Mouse (Mus musculus): ENCODE results near the gene Arhgef3.
"Not testable (repeated sequence)": the region's sequence is repeated elsewhere in the genome, so short reads cannot be mapped to it uniquely, and the experiment has no call there.

Gene Arhgef3

GRCm38 (mm10) chr14:27233056-27233455 lies 118.4 kb downstream of the Arhgef3 start:
- no peak for DNase-seq

DNA sequence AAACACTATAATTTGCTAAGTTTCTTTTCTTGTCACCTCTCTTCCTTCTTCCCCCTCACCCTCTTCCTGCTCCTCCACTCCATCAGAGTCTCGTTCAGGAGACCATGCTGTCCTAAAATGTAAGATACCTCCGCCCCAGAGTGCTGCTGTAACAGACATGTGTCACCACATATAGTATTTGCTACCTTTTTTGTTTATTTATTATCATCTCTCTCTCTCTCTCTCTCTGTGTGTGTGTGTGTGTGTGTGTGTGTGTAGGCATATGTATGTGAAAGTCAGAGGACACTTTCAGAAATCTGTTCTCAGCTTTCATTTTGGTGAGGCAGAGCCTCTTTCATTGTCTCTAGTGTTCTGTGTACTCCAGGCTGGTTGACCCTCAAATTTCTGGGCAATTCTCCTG lies 119.0 kb downstream of the Arhgef3 start:
- DNase-seq, result no peak

GRCm38 (mm10) chr14:27234270-27234840 lies 119.7 kb downstream of the Arhgef3 start:
- no peak for DNase-seq

DNA sequence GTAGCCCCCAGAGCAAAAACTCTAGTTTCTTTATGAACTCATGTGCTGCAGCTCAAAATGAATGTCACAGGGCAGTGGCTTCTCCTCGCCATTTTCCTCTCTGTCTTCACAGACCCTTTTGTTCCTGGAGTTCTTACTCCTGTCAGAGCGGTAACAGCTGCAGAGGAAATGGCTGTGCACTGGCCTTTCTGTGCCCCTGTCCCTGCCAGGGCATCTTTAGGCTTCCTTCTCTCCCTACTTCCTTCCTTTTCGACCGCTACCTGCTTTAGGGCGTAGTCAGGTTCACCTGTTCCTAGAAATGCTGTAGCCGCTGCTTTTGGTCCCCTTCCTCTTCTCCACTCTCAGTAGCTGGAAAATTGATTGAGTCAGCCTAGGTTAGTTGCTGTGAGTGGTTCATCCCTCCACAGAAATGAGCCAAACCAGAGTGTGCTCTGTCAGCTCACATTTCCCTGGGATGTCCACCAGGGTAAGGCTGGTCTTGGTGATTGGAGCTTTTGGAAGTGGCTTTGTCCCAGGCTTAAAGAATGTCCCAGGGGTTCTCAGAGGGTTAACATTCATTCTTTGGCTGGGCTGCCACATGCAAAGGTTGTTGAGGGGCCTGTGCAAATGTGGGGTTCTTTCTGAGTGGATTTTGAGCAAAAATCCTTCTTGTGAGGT lies 121.3 kb downstream of the Arhgef3 start:
- DNase-seq, result no peak

- DNase-seq, result peak; percentile 46 to 69
Measured at GRCm38 (mm10) chr14:27237522-27238187, 123.0 kb downstream of the Arhgef3 start.

DNA sequence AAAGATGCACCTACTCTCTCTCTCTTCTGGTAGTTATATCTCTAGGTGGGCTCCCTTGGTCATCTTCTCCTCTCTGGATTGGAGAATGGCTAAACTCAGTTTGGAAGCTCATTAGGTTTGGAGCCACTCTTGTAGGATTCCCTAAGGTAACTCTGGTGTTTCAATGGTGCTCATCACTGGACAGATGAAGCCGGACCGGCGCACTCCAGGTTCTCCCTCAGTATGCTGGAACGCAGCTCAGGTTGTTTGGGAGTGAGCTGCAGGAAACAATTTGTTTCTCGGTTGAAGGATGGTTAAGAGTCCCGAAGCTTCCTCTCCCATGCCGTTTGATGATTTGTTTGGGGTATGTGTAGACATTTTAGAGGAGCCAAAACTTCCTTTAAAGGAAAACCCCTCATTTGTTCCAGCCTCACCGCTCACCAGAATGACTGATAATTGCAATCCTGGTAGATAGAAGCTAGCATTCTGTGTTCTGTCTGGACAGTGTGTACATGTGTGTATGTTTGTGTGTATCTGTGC lies 124.0 kb downstream of the Arhgef3 start:
- DNase-seq, result no peak

- DNase-seq, result no peak
Measured at GRCm38 (mm10) chr14:27239551-27240091, 124.9 kb downstream of the Arhgef3 start.

DNA sequence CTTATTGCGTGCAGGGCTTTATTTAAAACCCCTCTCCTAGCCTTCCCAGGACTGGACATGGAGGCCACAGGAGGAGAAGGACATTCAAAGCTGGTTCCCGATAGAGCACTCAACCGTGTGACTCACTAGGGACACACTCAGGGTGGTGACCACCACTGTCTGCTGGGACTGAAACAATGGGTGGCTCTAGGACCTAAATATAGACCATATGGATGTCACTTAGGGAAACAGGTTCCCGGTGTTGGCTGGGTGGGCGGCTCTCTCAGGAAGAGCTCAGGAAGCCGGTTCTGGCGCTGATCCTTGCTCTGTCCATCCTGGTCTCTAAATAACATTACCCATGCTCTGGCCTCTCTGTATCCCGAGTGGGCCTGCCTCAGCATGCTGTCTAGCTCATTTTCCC lies 127.6 kb downstream of the Arhgef3 start:
- DNase-seq, result no peak

- DNase-seq, result no peak
Measured at GRCm38 (mm10) chr14:27242769-27243168, 128.1 kb downstream of the Arhgef3 start.

GRCm38 (mm10) chr14:27243585-27243984 lies 128.9 kb downstream of the Arhgef3 start:
- peak in 1 of 2 experiments; percentile 52 for DNase-seq

GRCm38 (mm10) chr14:27244898-27245297 lies 130.2 kb downstream of the Arhgef3 start:
- no peak for DNase-seq

- DNase-seq, result peak; percentile 53 to 63
Measured at GRCm38 (mm10) chr14:27246424-27246823, 131.7 kb downstream of the Arhgef3 start.

DNA sequence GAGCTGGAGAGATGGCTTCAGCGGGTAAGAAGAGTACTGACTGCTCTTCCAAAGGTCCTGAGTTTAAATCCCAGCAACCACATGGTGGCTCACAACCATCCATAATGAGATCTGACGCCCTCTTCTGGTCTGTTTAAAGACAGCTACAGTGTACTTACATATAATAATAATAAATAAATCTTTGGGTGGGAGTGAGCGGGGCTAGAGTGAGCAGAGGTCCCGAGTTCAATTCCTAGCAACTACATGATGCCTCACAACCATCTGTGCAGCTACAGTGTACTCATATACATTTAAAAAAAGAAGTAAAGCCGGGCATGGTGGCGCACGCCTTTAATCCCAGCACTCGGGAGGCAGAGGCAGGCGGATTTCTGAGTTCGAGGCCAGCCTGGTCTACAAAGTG lies 132.2 kb downstream of the Arhgef3 start:
- DNase-seq, result not testable (repeated sequence)

DNA sequence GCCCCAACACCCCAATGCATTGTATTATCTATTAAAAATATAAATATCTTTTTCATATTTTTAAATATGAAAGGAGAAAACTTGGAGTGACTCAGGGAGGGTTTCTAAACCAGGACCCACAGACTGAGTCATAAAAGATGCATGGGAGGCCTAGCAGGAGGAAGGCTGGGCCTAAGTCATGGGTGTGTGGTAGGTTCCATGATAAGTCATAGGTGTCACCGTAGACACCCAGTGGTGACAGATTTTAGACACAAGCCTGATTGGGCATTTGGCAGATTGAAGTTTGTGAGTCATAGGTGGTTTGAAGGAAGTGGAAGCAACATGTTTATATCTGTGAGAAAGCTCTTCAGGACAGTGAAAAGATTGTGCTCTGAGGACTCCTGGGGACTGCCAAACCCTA lies 134.4 kb downstream of the Arhgef3 start:
- DNase-seq, result no peak

- no peak for DNase-seq
Measured at GRCm38 (mm10) chr14:27250281-27250789, 135.6 kb downstream of the Arhgef3 start.

DNA sequence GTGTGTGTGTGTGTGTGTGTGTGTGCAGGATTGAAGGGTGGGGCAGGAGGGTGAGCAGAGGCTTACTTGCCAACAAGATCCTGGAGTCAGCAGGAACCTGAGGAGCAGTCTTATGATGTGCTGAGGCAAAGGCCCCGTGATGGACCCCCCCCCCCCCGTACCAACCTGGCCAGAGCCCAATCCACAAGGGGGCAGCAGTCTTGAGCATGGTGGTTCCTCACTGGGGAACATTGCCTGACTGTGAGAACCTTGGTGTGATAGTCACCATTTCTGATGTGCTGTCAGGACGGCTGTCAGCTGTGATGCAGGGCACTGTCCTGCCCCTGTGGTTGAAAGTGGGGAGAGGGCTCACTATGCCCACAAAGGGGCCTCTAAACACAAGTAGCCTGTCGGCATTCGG lies 138.7 kb downstream of the Arhgef3 start:
- DNase-seq, result no peak

DNA sequence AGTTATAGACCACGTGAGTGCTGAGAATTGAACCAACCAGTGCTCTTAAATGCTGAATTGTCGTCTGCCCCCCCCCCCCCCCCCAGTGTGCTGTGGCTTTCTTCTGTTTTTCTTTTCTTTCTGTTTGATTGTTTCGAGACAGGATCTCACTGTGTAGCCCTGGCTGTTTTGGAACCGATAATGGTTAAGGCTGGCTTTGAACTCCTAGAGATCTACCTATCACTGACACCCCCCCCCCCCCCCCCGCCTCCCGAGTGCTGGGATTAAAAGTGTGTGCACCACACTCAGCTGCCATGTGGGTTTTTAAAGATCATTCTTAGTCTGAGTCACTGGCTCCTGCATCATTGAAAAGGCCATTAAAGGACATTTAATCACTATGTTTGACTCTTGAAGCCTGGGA lies 147.7 kb downstream of the Arhgef3 start:
- DNase-seq, result no peak

DNA sequence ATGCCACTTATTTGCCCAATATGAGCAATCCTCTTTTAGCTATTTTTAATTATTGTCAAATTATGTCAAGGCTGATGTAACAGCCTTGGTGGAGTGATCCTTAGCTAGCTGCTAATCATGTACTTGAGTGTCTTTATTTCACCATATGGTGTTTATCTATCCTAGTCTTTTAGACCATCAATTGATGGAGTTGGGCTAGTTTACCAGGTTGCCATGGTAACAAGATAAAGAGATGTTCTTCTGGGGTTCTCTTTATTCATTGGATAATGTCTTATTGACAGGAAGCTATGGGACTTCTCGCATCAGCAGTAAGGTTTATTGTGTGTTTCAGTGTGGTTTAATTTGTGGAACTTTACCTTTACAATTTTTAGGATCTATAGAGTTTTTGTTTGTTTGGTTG lies 151.9 kb downstream of the Arhgef3 start:
- DNase-seq, result no peak

- DNase-seq, result no peak
Measured at GRCm38 (mm10) chr14:27268137-27268536, 153.4 kb downstream of the Arhgef3 start.

DNA sequence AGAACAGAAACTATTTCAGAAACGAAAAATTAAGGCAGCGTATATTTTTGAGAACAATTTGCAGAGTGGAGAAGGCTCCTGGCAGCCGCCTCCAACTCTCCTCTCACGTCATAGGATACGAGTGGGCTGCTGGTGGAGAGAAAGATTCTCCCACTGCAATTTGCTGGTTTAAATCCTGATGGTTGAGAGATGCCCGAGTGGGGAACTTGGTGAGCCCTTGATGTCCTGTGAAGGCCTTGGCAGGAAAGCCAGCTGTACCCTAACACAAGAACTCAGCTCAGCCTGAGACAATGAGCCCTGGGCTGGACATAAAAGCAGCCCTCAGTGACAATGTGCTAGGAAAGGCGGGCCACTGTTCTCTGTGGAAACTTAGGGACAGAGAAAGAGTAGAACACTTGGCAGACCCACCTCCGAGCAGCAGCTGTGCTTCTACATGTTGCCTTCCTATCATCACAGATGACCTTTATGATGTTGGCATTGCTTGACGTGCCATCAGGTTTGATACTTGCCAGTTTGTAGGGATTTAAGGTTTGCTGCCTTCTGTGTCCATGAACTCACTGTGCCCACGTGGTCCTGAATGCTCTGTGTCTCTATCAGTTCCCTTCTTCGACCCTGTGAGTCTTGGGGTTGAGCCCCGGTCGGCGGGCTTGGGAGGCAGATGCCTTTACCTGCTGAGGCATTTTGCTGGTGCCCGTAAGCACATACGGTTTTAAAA lies 154.4 kb downstream of the Arhgef3 start:
- DNase-seq, result peak; percentile 45 to 63

GRCm38 (mm10) chr14:27269836-27270235 lies 155.1 kb downstream of the Arhgef3 start:
- peak; percentile 76 to 90 for DNase-seq

GRCm38 (mm10) chr14:27270466-27270865 lies 155.8 kb downstream of the Arhgef3 start:
- no peak for DNase-seq
